Mouse (Mus musculus) midbrain, embryonic 13.5 days (tissue): ENCODE results near the gene Nosip. TPM values are rescaled to one million over a fixed set of nuclear protein-coding genes. Genes with fewer than 3 reads are reported as not detected.
"Not testable (repeated sequence)": the region's sequence is repeated elsewhere in the genome, so short reads cannot be mapped to it uniquely, and the experiment has no call there.

Source experiments
- ATAC-seq: fragments of 200-750 bp; cut with Nextera tagmentation; 2 replicates; pipeline ENCODE4 v1.8.0; 2017; ENCODE audit warnings: mild to moderate bottlenecking, moderate TSS enrichment, moderate library complexity
- H3K27ac ChIP-seq: fragments of 300-500 bp; sonication (generic); 2 replicates; pipeline ENCODE4 v1.5.1; 2015; ENCODE audit warnings: inconsistent platforms, mild to moderate bottlenecking, moderate library complexity
- H3K27me3 ChIP-seq: fragments of 300-500 bp; sonication (generic); 2 replicates; pipeline ENCODE4 v1.6.1; 2015; ENCODE audit warnings: mild to moderate bottlenecking, inconsistent platforms
- H3K36me3 ChIP-seq: fragments of 300-500 bp; sonication (generic); 2 replicates; pipeline ENCODE4 v1.6.1; 2015; ENCODE audit warnings: mild to moderate bottlenecking, inconsistent platforms
- H3K4me1 ChIP-seq: fragments of 300-500 bp; sonication (generic); replicated peaks from 2 replicates; pipeline ENCODE4 v1.6.1; 2015; ENCODE audit warnings: inconsistent platforms
- H3K4me2 ChIP-seq: fragments of 300-500 bp; sonication (generic); replicated peaks from 2 replicates; pipeline ENCODE4 v1.6.1; 2015; ENCODE audit warnings: moderate library complexity, mild to moderate bottlenecking, inconsistent platforms
- H3K4me3 ChIP-seq: fragments of 300-500 bp; sonication (generic); replicated peaks from 2 replicates; pipeline ENCODE4 v1.5.1; 2015; ENCODE audit warnings: mild to moderate bottlenecking, inconsistent platforms
- H3K9ac ChIP-seq: fragments of 300-500 bp; sonication (generic); replicated peaks from 2 replicates; pipeline ENCODE4 v1.6.1; 2015; ENCODE audit warnings: mild to moderate bottlenecking, inconsistent platforms
- H3K9me3 ChIP-seq: fragments of 300-500 bp; sonication (generic); 2 replicates; pipeline ENCODE4 v1.6.1; 2016; ENCODE audit warnings: mild to moderate bottlenecking, inconsistent platforms
- WGBS: fragments of 180-500 bp; shearing (Covaris S2); methylation state at CpG from one replicate; pipeline ENCODE4 v1.1.7; 2015; 5-methylcytosine and 5-hydroxymethylcytosine counted together
- polyA plus RNA-seq: library from polyadenylated mRNA; unstranded; fragments of >200 nt; fragmentation: Nextera tagmentation; extraction: Ambion mirVana; gene quantifications from 2 replicates; pipeline ENCODE4 v1.2.1, GENCODE M21; 2015

Gene Nosip
- polyA plus RNA-seq, 1 experiment from 2014 or later: 61.8 TPM

DNA sequence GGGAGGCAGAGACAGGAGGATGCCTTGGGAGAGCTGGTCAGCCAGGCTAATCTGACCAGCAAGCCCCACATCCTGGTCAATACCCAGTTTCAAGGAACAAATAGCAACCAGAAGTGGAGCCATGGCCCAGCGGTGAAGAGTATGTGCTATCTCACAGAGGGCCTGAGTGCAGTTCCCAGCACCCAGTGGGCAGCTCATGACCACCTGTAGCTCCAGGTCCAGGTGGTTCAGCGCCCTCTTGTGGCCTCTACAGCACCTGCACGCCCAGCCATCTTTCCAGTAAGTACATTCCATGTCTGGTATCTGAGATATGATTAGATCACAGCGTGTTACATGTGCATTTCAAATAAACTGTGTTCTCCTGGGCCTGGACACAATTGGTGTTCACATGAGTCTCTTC, 23.9 kb downstream of the Nosip start:
- Histone ChIP-seq H3K4me2 (no peak overlapping the region), H3K36me3 (peaks cover 28% of the 10 kb centered on the region), H3K4me3 (no peak overlapping the region), H3K27ac (no peak overlapping the region), H3K9me3 (no peaks in the 10 kb centered on the region), H3K27me3 (no peaks in the 10 kb centered on the region), H3K4me1 (peaks cover 2% of the 10 kb centered on the region; the same call in 1 of the 2 replicates), H3K9ac (no peak overlapping the region)
- ATAC-seq: no peak
- WGBS: 80% methylated on average over 4 of the region's 4 CpGs

- Histone ChIP-seq H3K9me3 (no peaks in the 10 kb centered on the region), H3K27ac (no peak overlapping the region), H3K27me3 (0 out of 2 replicates have a peak, but pooled peaks cover 5% of the 10 kb centered on the region), H3K4me2 (no peak overlapping the region), H3K4me3 (no peak overlapping the region), H3K36me3 (peaks cover 24% of the 10 kb centered on the region), H3K4me1 (peaks cover 13% of the 10 kb centered on the region), H3K9ac (no peak overlapping the region)
- 95% methylated on average over 17 of the region's 17 CpGs for WGBS
- no peak for ATAC-seq
Measured at GRCm38 (mm10) chr7:45088597-45088996, 26.4 kb downstream of the Nosip start.

GRCm38 (mm10) chr7:45090251-45090977, 28.2 kb downstream of the Nosip start:
- no peaks in the 10 kb centered on the region for H3K9me3 ChIP-seq
- peaks cover 17% of the 10 kb centered on the region for H3K36me3 ChIP-seq
- 82% methylated on average over 13 of the region's 13 CpGs for WGBS
- H3K4me1 ChIP-seq: peaks cover 13% of the 10 kb centered on the region
- 0 out of 2 replicates have a peak, but pooled peaks have one; percentile 7 for ATAC-seq
- H3K9ac ChIP-seq: no peak overlapping the region
- H3K27me3 ChIP-seq: 0 out of 2 replicates have a peak, but pooled peaks cover 5% of the 10 kb centered on the region
- H3K4me2 ChIP-seq: peak overlapping the region; percentile 61; the same call in 1 of the 2 replicates
- H3K27ac ChIP-seq: no peak overlapping the region
- no peak overlapping the region for H3K4me3 ChIP-seq

DNA sequence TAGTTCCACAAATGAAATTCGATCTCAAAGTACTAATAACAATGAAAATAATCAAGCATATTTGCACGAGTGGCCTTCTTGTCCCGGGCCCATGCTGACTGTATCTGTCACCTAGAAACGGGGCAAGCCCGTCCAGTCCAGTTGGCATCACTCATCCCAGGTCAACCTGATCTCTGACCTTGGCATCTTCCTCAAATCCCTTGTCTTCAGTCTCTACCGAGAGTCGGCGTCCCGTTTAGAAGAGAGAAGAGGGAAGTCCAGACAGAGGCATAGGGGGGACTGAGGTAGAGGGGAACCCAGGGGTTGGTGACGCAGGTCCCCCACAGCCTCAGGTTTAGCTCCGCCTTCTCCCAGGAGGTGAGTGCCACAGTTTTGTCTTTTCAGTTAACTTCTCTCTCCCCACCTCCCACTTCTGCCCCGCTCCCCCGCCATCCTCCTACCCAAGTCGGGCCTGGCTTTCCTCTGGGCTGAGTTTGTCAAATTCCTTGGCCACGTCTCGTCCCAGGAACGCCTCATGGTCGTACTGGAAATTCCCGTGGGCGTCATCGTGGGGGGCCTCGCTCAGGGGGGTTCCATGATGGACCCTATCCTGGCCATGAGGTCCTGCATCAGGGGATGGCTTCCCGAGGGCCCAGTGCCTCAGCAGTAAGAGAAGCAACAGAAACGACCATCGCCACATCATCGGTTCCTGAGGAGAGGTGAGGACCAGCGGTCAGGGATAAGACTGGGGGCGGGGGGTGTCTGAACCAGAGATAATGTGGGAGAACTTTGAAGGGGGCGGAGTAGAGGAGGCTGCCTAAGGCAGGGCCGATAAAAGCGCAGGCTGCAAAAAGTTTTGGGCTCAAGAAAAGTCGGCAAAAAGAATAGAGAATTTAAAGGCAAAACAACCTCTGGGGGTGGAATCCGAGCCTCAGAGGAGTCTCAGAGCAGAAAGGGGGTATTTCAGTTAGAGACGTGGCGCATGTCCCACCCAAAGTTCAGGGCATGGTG, 29.1 kb downstream of the Nosip start:
- ATAC-seq: peak; percentile 62
- 17% methylated on average over 35 of the region's 35 CpGs for WGBS

GRCm38 (mm10) chr7:45092048-45092447, 29.8 kb downstream of the Nosip start, which contains the start of gene Rcn3:
Gene Rcn3 (minus strand): TSS chr7:45092221.
- H3K36me3 ChIP-seq: peaks cover 6% of the 10 kb centered on the region; the same call in 1 of the 2 replicates
- 1% methylated on average over 16 of the region's 16 CpGs for WGBS
- peak; percentile 97 for ATAC-seq
- 0 out of 2 replicates have a peak, but pooled peaks cover 5% of the 10 kb centered on the region for H3K27me3 ChIP-seq
- no peaks in the 10 kb centered on the region for H3K9me3 ChIP-seq
- H3K4me1 ChIP-seq: peaks cover 13% of the 10 kb centered on the region
- H3K4me2 ChIP-seq: peak within 1 kb of the TSS; percentile 61
- H3K9ac ChIP-seq: peak within 1 kb of the TSS; percentile 53
- 0 out of 2 replicates have a peak within 1 kb of the TSS, but pooled peaks have one; percentile 14 for H3K27ac ChIP-seq
- H3K4me3 ChIP-seq: peak within 1 kb of the TSS; percentile 43

More for the DNA sequence above, 29.1 kb downstream of the Nosip start:
- H3K27ac ChIP-seq: 0 out of 2 replicates have a peak overlapping the region, but pooled peaks have one; percentile 14
- H3K4me2 ChIP-seq: peak overlapping the region; percentile 61
- peak overlapping the region; percentile 53 for H3K9ac ChIP-seq
- H3K9me3 ChIP-seq: no peaks in the 10 kb centered on the region
- peak overlapping the region; percentile 43 for H3K4me3 ChIP-seq
- H3K4me1 ChIP-seq: peaks cover 13% of the 10 kb centered on the region
- 0 out of 2 replicates have a peak, but pooled peaks cover 5% of the 10 kb centered on the region for H3K27me3 ChIP-seq
- peaks cover 13% of the 10 kb centered on the region for H3K36me3 ChIP-seq

- Histone ChIP-seq H3K36me3 (no peaks in the 10 kb centered on the region; the same call in 1 of the 2 replicates), H3K4me1 (peaks cover 13% of the 10 kb centered on the region), H3K9me3 (no peaks in the 10 kb centered on the region), H3K27me3 (0 out of 2 replicates have a peak, but pooled peaks cover 5% of the 10 kb centered on the region), H3K9ac (no peak overlapping the region), H3K27ac (no peak overlapping the region), H3K4me2 (no peak overlapping the region), H3K4me3 (no peak overlapping the region)
- ATAC-seq: no peak
- WGBS: 61% methylated on average over 12 of the region's 12 CpGs
Measured at GRCm38 (mm10) chr7:45092828-45093515, 30.7 kb downstream of the Nosip start.

GRCm38 (mm10) chr7:45093516-45093905, 31.3 kb downstream of the Nosip start:
- H3K4me3 ChIP-seq: no peak overlapping the region
- H3K9me3 ChIP-seq: no peaks in the 10 kb centered on the region
- 33% methylated on average over 18 of the region's 18 CpGs for WGBS
- ATAC-seq: no peak
- no peak overlapping the region for H3K27ac ChIP-seq
- 0 out of 2 replicates have a peak, but pooled peaks cover 5% of the 10 kb centered on the region for H3K27me3 ChIP-seq
- H3K4me2 ChIP-seq: no peak overlapping the region
- peaks cover 13% of the 10 kb centered on the region for H3K4me1 ChIP-seq
- H3K36me3 ChIP-seq: no peaks in the 10 kb centered on the region
- H3K9ac ChIP-seq: no peak overlapping the region

DNA sequence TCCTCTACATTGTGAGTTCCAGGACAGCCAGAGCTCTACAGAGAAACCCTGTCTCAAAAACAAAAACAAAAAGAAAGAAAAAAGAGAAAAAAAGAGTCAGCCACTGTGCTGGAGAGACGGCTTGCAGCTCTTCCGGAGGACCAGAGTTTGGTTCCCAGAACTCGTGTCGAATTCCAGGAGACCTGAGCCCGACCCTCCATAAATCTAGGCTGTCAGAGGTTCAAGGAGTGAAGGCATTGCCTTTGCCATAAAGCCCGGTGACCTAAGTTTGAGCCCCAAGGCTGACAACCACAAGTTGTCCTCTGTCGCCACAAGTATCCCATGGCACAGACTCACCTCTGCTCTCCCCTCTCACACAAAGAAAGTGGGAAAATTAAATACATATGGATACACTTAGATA, 31.9 kb downstream of the Nosip start:
- H3K27ac ChIP-seq: no peak overlapping the region
- no peaks in the 10 kb centered on the region for H3K36me3 ChIP-seq
- 0 out of 2 replicates have a peak, but pooled peaks cover 5% of the 10 kb centered on the region for H3K27me3 ChIP-seq
- peaks cover 13% of the 10 kb centered on the region for H3K4me1 ChIP-seq
- WGBS: 76% methylated on average over 7 of the region's 7 CpGs
- no peak overlapping the region for H3K9ac ChIP-seq
- no peak for ATAC-seq
- no peak overlapping the region for H3K4me3 ChIP-seq
- no peaks in the 10 kb centered on the region for H3K9me3 ChIP-seq
- no peak overlapping the region for H3K4me2 ChIP-seq

GRCm38 (mm10) chr7:45095367-45095766, 33.1 kb downstream of the Nosip start:
- ATAC-seq: no peak
- Histone ChIP-seq H3K27ac (no peak overlapping the region), H3K4me1 (peaks cover 13% of the 10 kb centered on the region), H3K4me2 (no peak overlapping the region), H3K9ac (no peak overlapping the region), H3K36me3 (no peaks in the 10 kb centered on the region), H3K9me3 (no peaks in the 10 kb centered on the region), H3K4me3 (no peak overlapping the region), H3K27me3 (0 out of 2 replicates have a peak, but pooled peaks cover 5% of the 10 kb centered on the region)
- 92% methylated on average over 6 of the region's 6 CpGs for WGBS

DNA sequence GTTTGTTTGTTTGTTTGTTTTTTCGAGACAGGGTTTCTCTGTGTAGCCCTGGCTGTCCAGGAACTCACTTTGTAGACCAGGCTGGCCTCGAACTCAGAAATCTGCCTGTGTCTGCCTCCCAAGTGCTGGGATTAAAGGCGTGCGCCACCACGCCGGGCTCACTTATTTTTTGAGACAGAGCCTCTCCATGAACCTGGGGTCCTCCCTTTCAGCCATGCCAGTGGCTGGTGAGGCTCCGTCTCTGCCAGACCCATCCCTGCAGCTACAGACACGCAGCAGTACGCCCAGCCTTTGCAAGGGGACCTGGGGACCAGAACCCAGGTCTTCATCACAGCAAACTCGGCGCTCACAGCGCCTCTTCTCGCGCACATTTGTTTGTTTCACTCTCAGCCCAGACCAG, 33.7 kb downstream of the Nosip start:
- H3K36me3 ChIP-seq, H3K4me3 ChIP-seq, H3K4me2 ChIP-seq, ATAC-seq, H3K9me3 ChIP-seq, H3K27me3 ChIP-seq, H3K27ac ChIP-seq, H3K9ac ChIP-seq: not testable (repeated sequence)
- H3K4me1 ChIP-seq: peaks cover 11% of the 10 kb centered on the region
- WGBS: 94% methylated on average over 14 of the region's 14 CpGs

GRCm38 (mm10) chr7:45097479-45097878, 35.2 kb downstream of the Nosip start:
- Histone ChIP-seq H3K4me2 (no peak overlapping the region), H3K27ac (no peak overlapping the region), H3K9ac (no peak overlapping the region), H3K9me3 (no peaks in the 10 kb centered on the region), H3K27me3 (no peaks in the 10 kb centered on the region), H3K4me1 (no peaks in the 10 kb centered on the region), H3K36me3 (no peaks in the 10 kb centered on the region), H3K4me3 (no peak overlapping the region)
- 80% methylated on average over 6 of the region's 6 CpGs for WGBS
- ATAC-seq: no peak
